Mouse (Mus musculus) MEL (cell line): ENCODE measurements at regions not wholly inside any gene's neighbourhood (a gene's known extent, or its start where the extent isn't known, plus 50 kb on each side); places are given as distances from the start of the nearest gene placed in this dataset.

Experiments
- DNase-seq: peaks from one replicate; pipeline ENCODE4 v3.0.0; 2011; ENCODE audit warnings: low read depth, low spot score
- H3K27ac ChIP-seq: 2 replicates; pipeline ENCODE4 v1.5.1; 2012; ENCODE audit warnings: low read depth, mild to moderate bottlenecking, control low read depth, low read length, moderate library complexity; ENCODE audit not compliant: control insufficient read depth
- H3K27me3 ChIP-seq, 2 experiments: fragments of 150-350 bp in 1 of 2; sonication (generic) in 1 of 2; 2 replicates each; pipeline ENCODE4 v1.6.1; 2012; ENCODE audit warnings: low read length in 2 of 2, mild to moderate bottlenecking in 2 of 2, improper control_type of control experiment in 1 of 2, moderate library complexity in 1 of 2; ENCODE audit not compliant: insufficient read depth in 2 of 2, control insufficient read depth in 1 of 2
- H3K36me3 ChIP-seq, 2 experiments: 2 replicates each; pipeline ENCODE4 v1.6.1; 2012 to 2014; ENCODE audit warnings: low read length in 2 of 2, improper control_type of control experiment in 1 of 2, inconsistent platforms in 1 of 2, mild to moderate bottlenecking in 1 of 2; ENCODE audit not compliant: insufficient read depth in 2 of 2, control insufficient read depth in 1 of 2
- H3K4me1 ChIP-seq, 2 experiments: fragments of 150-350 bp in 1 of 2; sonication (generic) in 1 of 2; 2 replicates each; pipeline ENCODE4 v1.6.1; 2012; ENCODE audit warnings: low read length in 2 of 2, improper control_type of control experiment in 1 of 2, mild to moderate bottlenecking in 1 of 2; ENCODE audit not compliant: insufficient read depth in 2 of 2, control insufficient read depth in 1 of 2
- H3K4me3 ChIP-seq, 2 experiments: fragments of 150-350 bp in 1 of 2; sonication (generic) in 1 of 2; 2 replicates each; pipeline ENCODE4 v1.5.1; 2012; ENCODE audit warnings: low read depth in 2 of 2, low read length in 2 of 2, mild to moderate bottlenecking in 2 of 2, moderate library complexity in 2 of 2, control low read depth in 1 of 2, improper control_type of control experiment in 1 of 2; ENCODE audit not compliant: control insufficient read depth in 1 of 2, insufficient read depth in 1 of 2
- H3K79me2 ChIP-seq: 2 replicates; pipeline ENCODE4 v1.6.1; 2012; ENCODE audit warnings: mild to moderate bottlenecking, low read length, moderate library complexity; ENCODE audit not compliant: control insufficient read depth, poor library complexity, insufficient read depth
- H3K9ac ChIP-seq: 2 replicates; pipeline ENCODE4 v1.6.1; 2012; ENCODE audit warnings: low read depth, mild to moderate bottlenecking, control low read depth, low read length, moderate library complexity; ENCODE audit not compliant: control insufficient read depth, poor library complexity, severe bottlenecking
- H3K9me3 ChIP-seq: fragments of 150-350 bp; sonication (generic); replicated peaks from 2 replicates; pipeline ENCODE4 v1.6.1; 2012; ENCODE audit warnings: mild to moderate bottlenecking, low read length, improper control_type of control experiment, moderate library complexity; ENCODE audit not compliant: insufficient read depth
- BHLHE40 ChIP-seq: IDR thresholded peaks from 2 replicates; pipeline ENCODE4 v1.6.1; 2012; ENCODE audit warnings: low read depth, mild to moderate bottlenecking, inconsistent platforms, low read length, improper control_type of control experiment, borderline replicate concordance
- CHD1 ChIP-seq: IDR thresholded peaks from 2 replicates; pipeline ENCODE4 v1.6.1; 2012; ENCODE audit warnings: low read depth, mild to moderate bottlenecking, inconsistent platforms, low read length, improper control_type of control experiment
- EP300 ChIP-seq, 2 experiments: IDR thresholded peaks; 2 replicates each; pipeline ENCODE4 v1.6.1; 2011; ENCODE audit warnings: improper control_type of control experiment in 2 of 2, low read length in 2 of 2, low read depth in 1 of 2, mild to moderate bottlenecking in 1 of 2
- ETS1 ChIP-seq: IDR thresholded peaks from 2 replicates; pipeline ENCODE4 v1.6.1; 2012; ENCODE audit warnings: low read depth, mild to moderate bottlenecking, inconsistent platforms, low read length, improper control_type of control experiment, moderate library complexity
- GABPA ChIP-seq: IDR thresholded peaks from 2 replicates; pipeline ENCODE4 v1.6.1; 2012; ENCODE audit warnings: low read depth, mild to moderate bottlenecking, inconsistent platforms, low read length, improper control_type of control experiment, moderate library complexity
- GATA1 ChIP-seq: IDR thresholded peaks from 2 replicates; pipeline ENCODE4 v1.6.1; 2011; ENCODE audit warnings: low read depth, low read length, improper control_type of control experiment
- MAZ ChIP-seq: IDR thresholded peaks from 2 replicates; pipeline ENCODE4 v1.6.1; 2012; ENCODE audit warnings: low read depth, mild to moderate bottlenecking, inconsistent platforms, low read length, improper control_type of control experiment
- MEF2A ChIP-seq: IDR thresholded peaks from 2 replicates; pipeline ENCODE4 v1.6.1; 2014; ENCODE audit warnings: low read depth, mild to moderate bottlenecking, inconsistent platforms, low read length, improper control_type of control experiment; ENCODE audit not compliant: poor library complexity, insufficient replicate concordance, severe bottlenecking; ENCODE audit errors: extremely low read depth
- MYC ChIP-seq: IDR thresholded peaks from 2 replicates; pipeline ENCODE4 v1.6.1; 2011; ENCODE audit warnings: low read depth, mild to moderate bottlenecking, low read length, improper control_type of control experiment, moderate library complexity
- NELFE ChIP-seq: IDR thresholded peaks from 2 replicates; pipeline ENCODE4 v1.6.1; 2011; ENCODE audit warnings: low read depth, low read length, improper control_type of control experiment
- POLR2AphosphoS5 ChIP-seq: IDR thresholded peaks from 2 replicates; pipeline ENCODE4 v1.6.1; 2012; ENCODE audit warnings: low read depth, borderline replicate concordance, mild to moderate bottlenecking, inconsistent platforms, low read length, moderate library complexity, mixed read lengths
- RAD21 ChIP-seq: IDR thresholded peaks from 2 replicates; pipeline ENCODE4 v1.6.1; 2011; ENCODE audit warnings: mild to moderate bottlenecking, low read depth, low read length, improper control_type of control experiment
- RCOR1 ChIP-seq: IDR thresholded peaks from 2 replicates; pipeline ENCODE4 v1.6.1; 2012; ENCODE audit warnings: low read depth, mild to moderate bottlenecking, inconsistent platforms, low read length, improper control_type of control experiment
- SIN3A ChIP-seq: IDR thresholded peaks from 2 replicates; pipeline ENCODE4 v1.6.1; 2012; ENCODE audit warnings: low read length, improper control_type of control experiment, inconsistent platforms
- SMC3 ChIP-seq: IDR thresholded peaks from 2 replicates; pipeline ENCODE4 v1.6.1; 2011; ENCODE audit warnings: low read depth, low read length, improper control_type of control experiment
- TAL1 ChIP-seq: IDR thresholded peaks from 2 replicates; pipeline ENCODE4 v1.6.1; 2012; ENCODE audit warnings: mild to moderate bottlenecking, inconsistent platforms, low read length, moderate library complexity, mixed read lengths
- TCF12 ChIP-seq: IDR thresholded peaks from 2 replicates; pipeline ENCODE4 v1.6.1; 2014; ENCODE audit warnings: low read depth, mild to moderate bottlenecking, inconsistent platforms, low read length, improper control_type of control experiment, moderate library complexity
- USF1 ChIP-seq: IDR thresholded peaks from 2 replicates; pipeline ENCODE4 v1.6.1; 2014; ENCODE audit warnings: low read depth, mild to moderate bottlenecking, inconsistent platforms, low read length, improper control_type of control experiment, moderate library complexity
- ZC3H11A ChIP-seq: IDR thresholded peaks from 2 replicates; pipeline ENCODE4 v1.6.1; 2012; ENCODE audit warnings: low read depth, mild to moderate bottlenecking, inconsistent platforms, low read length, improper control_type of control experiment
- ZKSCAN1 ChIP-seq: IDR thresholded peaks from 2 replicates; pipeline ENCODE4 v1.6.1; 2012; ENCODE audit warnings: low read depth, mild to moderate bottlenecking, inconsistent platforms, low read length, improper control_type of control experiment, moderate library complexity

GRCm38 (mm10) chr3:102383671-102384070 is 86.0 kb upstream of the Ngf start:
- H3K9me3 ChIP-seq = no peaks in the 10 kb centered on the region
- H3K27me3 ChIP-seq = no peaks in the 10 kb centered on the region
- H3K79me2 ChIP-seq = no peaks in the 10 kb centered on the region
- H3K4me3 ChIP-seq = no peak overlapping the region
- H3K4me1 ChIP-seq = no peaks in the 10 kb centered on the region
- H3K9ac ChIP-seq = no peak overlapping the region
- TF ChIP-seq ZC3H11A (no peak), MYC (no peak), BHLHE40 (no peak), SMC3 (no peak), MAZ (no peak), MEF2A (no peak), GATA1 (no peak), RAD21 (no peak), POLR2AphosphoS5 (no peak), ZKSCAN1 (no peak), GABPA (no peak), USF1 (no peak)
- DNase-seq = no peak
- H3K27ac ChIP-seq = no peak overlapping the region
- no peaks in the 10 kb centered on the region for H3K36me3 ChIP-seq

GRCm38 (mm10) chr3:102381683-102382082 is 88.0 kb upstream of the Ngf start:
- DNase-seq = no peak
- H3K4me3 ChIP-seq = no peak overlapping the region
- no peaks in the 10 kb centered on the region for H3K79me2 ChIP-seq
- H3K9ac ChIP-seq = no peak overlapping the region
- TF ChIP-seq CHD1 (no peak), EP300 (IDR thresholded peaks at IDR 0.05; ENCODE audit: low read depth in 1 of 2, low read length in 2 of 2) (no peak), ETS1 (no peak), NELFE (no peak), TAL1 (no peak), SIN3A (no peak), BHLHE40 (no peak), ZKSCAN1 (no peak), RCOR1 (no peak), TCF12 (no peak)
- no peaks in the 10 kb centered on the region for H3K4me1 ChIP-seq
- no peak overlapping the region for H3K27ac ChIP-seq
- no peaks in the 10 kb centered on the region for H3K36me3 ChIP-seq
- no peaks in the 10 kb centered on the region for H3K27me3 ChIP-seq
- H3K9me3 ChIP-seq = no peaks in the 10 kb centered on the region
